Mouse (Mus musculus) cortical plate, adult 2 months (tissue): Measurements from ENCODE around the gene Irf2bp2.

Source experiments
- CTCF ChIP-seq: fragments of 200-500 bp; IDR thresholded peaks from 2 replicates; pipeline ENCODE4 v1.5.1; 2011; ENCODE audit warnings: mild to moderate bottlenecking, control low read depth, low read length; ENCODE audit not compliant: insufficient read depth; ENCODE audit errors: extremely low read depth
- POLR2A ChIP-seq: fragments of 200-500 bp; IDR thresholded peaks from 2 replicates; pipeline ENCODE4 v1.6.1; 2011; ENCODE audit warnings: mild to moderate bottlenecking, low read length, control low read depth; ENCODE audit not compliant: insufficient read depth; ENCODE audit errors: extremely low read depth

DNA sequence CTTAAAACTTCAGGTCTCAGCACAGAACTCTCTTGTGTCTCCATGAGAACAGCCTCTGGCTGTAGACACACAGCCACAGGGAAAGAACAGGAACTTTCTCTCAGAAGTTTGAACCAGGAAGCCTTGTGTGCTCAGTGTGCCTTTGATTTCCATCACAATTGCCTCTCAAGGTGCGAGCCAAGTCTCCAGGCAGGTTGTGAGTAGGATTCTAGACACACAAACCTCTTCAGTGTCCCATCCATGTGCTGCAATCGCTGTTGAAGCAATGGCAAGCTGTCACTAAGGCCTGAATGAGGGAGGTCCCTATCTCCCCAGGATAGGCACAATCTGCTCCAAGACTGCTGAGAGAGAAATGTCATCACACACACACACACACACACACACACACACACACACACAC is 10.8 kb downstream of the Irf2bp2 start:
- TF ChIP-seq CTCF (no peak), POLR2A (no peak)
